ENCODE assay signal across 9 mouse cellular contexts in the genomic region with DNA sequence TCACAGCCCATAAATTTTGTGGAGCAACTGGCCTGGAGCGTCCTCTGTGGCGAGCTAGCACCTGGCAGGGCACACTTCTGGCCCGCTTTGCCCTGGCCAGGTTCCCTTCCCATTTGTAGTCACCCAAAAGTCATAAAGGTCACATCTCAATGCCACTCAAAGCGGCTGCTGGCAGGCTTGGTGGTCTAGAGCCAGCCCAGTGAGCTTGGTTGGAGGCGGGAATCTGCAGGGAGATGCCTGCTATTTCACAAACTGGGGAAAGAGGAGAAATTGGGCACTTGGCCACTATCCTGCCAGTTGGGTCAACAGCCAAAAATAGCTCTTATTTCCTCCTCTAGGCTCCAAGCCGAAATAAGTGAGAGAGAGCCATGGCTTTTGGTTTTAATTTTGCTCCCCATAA. TPM values are rescaled to one million over a fixed set of nuclear protein-coding genes. Genes with fewer than 3 reads are reported as not detected.
A peak's percentile ranks its signal among the peaks of the same experiment; 100 is the strongest.
DNase-seq lines count a peak whose midpoint lies in the region; ATAC-seq lines count a peak whose summit lies in the region.
"Had no signal": no experiment of that assay in that cellular context is flagged by ENCODE, and none has a peak within 500 bp of the region (broad histone marks: within the 10 kb centered on the region; RNA-seq: fewer than 3 reads in every experiment).

No protein-coding gene starts in this region.

- no peak for DNase-seq in hindbrain, embryonic 10.5 days (ENCODE audit: low spot score)
- peak; percentile 64 for DNase-seq in cerebellum, adult 11 months
- peak; percentile 68 for DNase-seq in gastrocnemius, postnatal 14 days
- DNase-seq in ovary, postnatal 10 days (ENCODE audit: low spot score), result peak; percentile 22
- no peak for DNase-seq in left cerebral cortex, postnatal 25 days (ENCODE audit: low spot score in 2 of 2)
- DNase-seq in right cerebral cortex, adult 18-20 months, result no peak

- H3K4me3 ChIP-seq in hindbrain, embryonic 12.5 days, result no peak overlapping the region
- no peak overlapping the region for H3K4me3 ChIP-seq in hindbrain, embryonic 10.5 days
- no peak overlapping the region for H3K4me3 ChIP-seq in kidney, embryonic 15.5 days (replicated peaks)

- H3K36me3 ChIP-seq in hindbrain, embryonic 12.5 days, result peaks cover 41% of the 10 kb centered on the region
- H3K36me3 ChIP-seq in hindbrain, embryonic 10.5 days, result peaks cover 63% of the 10 kb centered on the region
- peaks cover 24% of the 10 kb centered on the region for H3K36me3 ChIP-seq in kidney, embryonic 15.5 days

- no peak overlapping the region for H3K9ac ChIP-seq in hindbrain, embryonic 12.5 days
- H3K9ac ChIP-seq in kidney, embryonic 15.5 days, result no peak overlapping the region

- 77% methylated on average over 6 of the region's 6 CpGs for WGBS in hindbrain, embryonic 12.5 days
- 77% methylated on average over 6 of the region's 6 CpGs for WGBS in hindbrain, embryonic 10.5 days
- 46% methylated on average over 6 of the region's 6 CpGs for WGBS in kidney, embryonic 15.5 days

- H3K9me3 ChIP-seq in hindbrain, embryonic 12.5 days (replicated peaks), result no peaks in the 10 kb centered on the region
- no peaks in the 10 kb centered on the region for H3K9me3 ChIP-seq in hindbrain, embryonic 10.5 days
- no peaks in the 10 kb centered on the region for H3K9me3 ChIP-seq in kidney, embryonic 15.5 days (replicated peaks)

- no peaks in the 10 kb centered on the region for H3K27me3 ChIP-seq in hindbrain, embryonic 12.5 days
- H3K27me3 ChIP-seq in hindbrain, embryonic 10.5 days (ENCODE audit: insufficient read depth, poor library complexity, severe bottlenecking), result no peaks in the 10 kb centered on the region
- no peaks in the 10 kb centered on the region for H3K27me3 ChIP-seq in kidney, embryonic 15.5 days
- H3K27me3 ChIP-seq: CH12.LX had no signal

- H3K4me2 ChIP-seq in hindbrain, embryonic 12.5 days (replicated peaks), result no peak overlapping the region
- no peak overlapping the region for H3K4me2 ChIP-seq in kidney, embryonic 15.5 days

- H3K4me1 ChIP-seq in hindbrain, embryonic 12.5 days, result no peaks in the 10 kb centered on the region; the same call in 1 of the 2 replicates
- H3K4me1 ChIP-seq in hindbrain, embryonic 10.5 days (replicated peaks), result peaks cover 5% of the 10 kb centered on the region; the same call in 1 of the 2 replicates
- peaks cover 25% of the 10 kb centered on the region for H3K4me1 ChIP-seq in kidney, embryonic 15.5 days

- no peak for ATAC-seq in hindbrain, embryonic 12.5 days (ENCODE audit: low FRiP score)
- ATAC-seq in kidney, embryonic 15.5 days (replicated peaks; ENCODE audit: low FRiP score), result no peak

- peak overlapping the region; percentile 62; the same call in 1 of the 2 replicates for H3K27ac ChIP-seq in hindbrain, embryonic 12.5 days
- no peak overlapping the region for H3K27ac ChIP-seq in hindbrain, embryonic 10.5 days
- peak overlapping the region; percentile 52 for H3K27ac ChIP-seq in kidney, embryonic 15.5 days

- intact Hi-C loops in gastrocnemius, postnatal 14 days (cut with DNase I; ENCODE audit: low total_unique reads), result no loop called here
- intact Hi-C loops in left cerebral cortex, postnatal 25 days (cut with DNase I), result no loop called here

RNA-seq across cellular contexts. Expression of a gene that starts 4.4 kb away (rescaled TPM):
- 1.5 and 1.6 TPM in 2 replicates for polyA plus RNA-seq in hindbrain, embryonic 12.5 days (2016; fragmentation: Nextera tagmentation; extraction: Ambion mirVana)
- 0.63 and 0.73 TPM in 2 replicates for polyA plus RNA-seq in hindbrain, embryonic 10.5 days (2016; fragmentation: Nextera tagmentation; extraction: Ambion mirVana)
- under 1 TPM; 0.18 to 0.31 TPM for total RNA-seq in gastrocnemius, postnatal 14 days (2021)
- 0.68 and 0.97 TPM in 2 replicates for polyA plus RNA-seq in kidney, embryonic 15.5 days (2015; fragmentation: Nextera tagmentation; extraction: Ambion mirVana)
- under 1 TPM; 0.18 to 0.34 TPM for total RNA-seq in left cerebral cortex, postnatal 25 days (2021)
- total RNA-seq: CH12.LX had no signal

Comparison
In these comparisons a context has a peak if more than half of its experiments do, and no peak if none do; other contexts are left out.
1. DNase-seq: peak in cerebellum, adult 11 months (single experiment), gastrocnemius, postnatal 14 days (single experiment) and ovary, postnatal 10 days (single experiment); none in hindbrain, embryonic 10.5 days (single experiment), left cerebral cortex, postnatal 25 days (0 of 2) and right cerebral cortex, adult 18-20 months (single experiment).